Mouse (Mus musculus) heart, embryonic 10.5 days (tissue): ENCODE data around the gene 1700113H08Rik. TPM values are rescaled to one million over a fixed set of nuclear protein-coding genes. Genes with fewer than 3 reads are reported as not detected.
A peak's percentile ranks its signal among the peaks of the same experiment; 100 is the strongest.

ENCODE experiments used
- DNase-seq: peaks from one replicate; pipeline ENCODE4 v3.0.0-alpha.2; 2017; ENCODE audit warnings: low spot score
- H3K27ac ChIP-seq: fragments of 300-500 bp; sonication (generic); 2 replicates; pipeline ENCODE4 v1.5.1; 2016; ENCODE audit warnings: mild to moderate bottlenecking
- H3K27me3 ChIP-seq: fragments of 300-500 bp; sonication (generic); 2 replicates; pipeline ENCODE4 v1.6.1; 2016; ENCODE audit warnings: mild to moderate bottlenecking; ENCODE audit not compliant: poor library complexity, insufficient read depth, severe bottlenecking
- H3K36me3 ChIP-seq: fragments of 300-500 bp; sonication (generic); 2 replicates; pipeline ENCODE4 v1.6.1; 2016; ENCODE audit warnings: mild to moderate bottlenecking, moderate library complexity
- H3K4me1 ChIP-seq: fragments of 300-500 bp; sonication (generic); 2 replicates; pipeline ENCODE4 v1.6.1; 2016; ENCODE audit warnings: mild to moderate bottlenecking
- H3K4me3 ChIP-seq: fragments of 300-500 bp; sonication (generic); 2 replicates; pipeline ENCODE4 v1.5.1; 2016; ENCODE audit warnings: mild to moderate bottlenecking, moderate library complexity
- H3K9me3 ChIP-seq: fragments of 300-500 bp; sonication (generic); 2 replicates; pipeline ENCODE4 v1.6.1; 2016; ENCODE audit warnings: mild to moderate bottlenecking, moderate library complexity
- WGBS: fragments of 180-500 bp; shearing (Covaris S2); methylation state at CpG from one replicate; pipeline ENCODE4 v1.1.7; 2016; 5-methylcytosine and 5-hydroxymethylcytosine counted together
- polyA plus RNA-seq: library from polyadenylated mRNA; unstranded; fragments of >200 nt; fragmentation: Nextera tagmentation; extraction: Ambion mirVana; gene quantifications from 2 replicates; pipeline ENCODE4 v1.2.1, GENCODE M21; 2016

1700113H08Rik gene
- polyA plus RNA-seq, 1 experiment from 2014 or later: not detected

DNA sequence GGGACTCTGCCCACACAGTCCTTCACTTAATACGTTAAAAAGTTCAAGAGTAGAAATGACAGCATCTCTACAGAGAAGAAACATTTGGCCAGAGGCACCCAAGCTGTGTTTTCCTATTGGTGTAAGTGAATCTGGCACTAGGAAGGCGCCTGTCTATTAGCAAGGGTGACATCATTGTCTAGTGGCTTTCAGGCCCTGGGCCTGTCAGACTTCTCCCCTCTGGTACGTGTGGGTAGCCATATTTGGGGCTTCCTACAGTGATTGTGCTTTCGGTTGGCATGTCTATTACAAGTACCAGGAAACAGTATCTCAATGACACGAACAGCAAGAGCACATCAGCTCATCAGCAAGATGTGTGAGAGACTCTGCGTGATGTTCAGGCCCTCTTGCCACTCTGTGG, 18.5 kb upstream of the 1700113H08Rik start:
- Histone ChIP-seq H3K27ac (peak overlapping the region; percentile 5; the same call in 1 of the 2 replicates), H3K4me3 (no peak overlapping the region), H3K4me1 (peaks cover 23% of the 10 kb centered on the region), H3K9me3 (no peaks in the 10 kb centered on the region), H3K27me3 (peaks cover 36% of the 10 kb centered on the region), H3K36me3 (no peaks in the 10 kb centered on the region)
- DNase-seq: peak; percentile 77
- 54% methylated on average over 6 of the region's 6 CpGs for WGBS

DNA sequence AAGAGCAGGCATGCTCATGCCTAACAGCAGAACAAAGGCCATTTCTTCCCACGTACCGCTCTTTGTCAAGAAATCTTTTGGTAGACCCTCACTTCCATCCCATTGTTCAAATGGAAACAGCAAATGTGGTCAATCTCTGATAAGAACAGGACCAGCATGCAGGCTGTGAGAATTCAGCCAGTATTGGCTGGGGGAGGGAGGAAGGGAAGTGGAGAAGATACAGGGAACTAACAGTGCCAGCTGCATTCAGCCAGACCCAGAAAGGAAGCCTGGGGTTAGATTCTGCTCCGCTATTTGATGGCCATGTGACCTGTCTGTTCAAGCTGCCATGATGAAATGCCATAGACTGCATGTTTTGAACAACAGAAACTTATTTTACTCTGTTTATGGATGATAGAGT, 18.0 kb upstream of the 1700113H08Rik start:
- H3K27ac ChIP-seq: peak overlapping the region; percentile 5; the same call in 1 of the 2 replicates

DNA sequence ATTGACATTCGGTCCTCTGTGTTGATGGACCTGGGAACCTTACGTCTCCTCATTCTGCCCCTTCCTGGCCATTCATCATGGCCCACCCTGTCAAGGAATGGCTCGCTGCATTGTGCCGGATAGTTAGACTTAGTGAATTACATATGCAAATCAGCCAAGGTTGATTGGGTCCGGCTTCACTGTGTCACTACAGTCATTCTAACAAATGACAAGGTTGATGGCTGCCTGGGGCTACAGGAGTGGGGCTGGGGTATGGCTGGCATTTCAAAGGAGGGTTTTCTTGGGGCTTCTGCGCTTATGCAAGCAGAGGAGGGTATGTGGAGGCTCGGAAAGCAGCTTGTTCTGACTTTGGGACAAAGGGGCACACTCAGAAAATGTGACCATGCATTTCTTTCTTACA, 16.6 kb upstream of the 1700113H08Rik start:
- Histone ChIP-seq H3K4me1 (peaks cover 23% of the 10 kb centered on the region), H3K27ac (no peak overlapping the region), H3K36me3 (no peaks in the 10 kb centered on the region), H3K27me3 (peaks cover 28% of the 10 kb centered on the region), H3K4me3 (no peak overlapping the region), H3K9me3 (no peaks in the 10 kb centered on the region)
- WGBS: 87% methylated on average over 7 of the region's 7 CpGs
- no peak for DNase-seq

More for the DNA sequence above, 18.0 kb upstream of the 1700113H08Rik start:
- 51% methylated on average over 3 of the region's 3 CpGs for WGBS
- H3K4me3 ChIP-seq: no peak overlapping the region
- no peak for DNase-seq
- peaks cover 36% of the 10 kb centered on the region for H3K27me3 ChIP-seq
- no peaks in the 10 kb centered on the region for H3K9me3 ChIP-seq
- H3K4me1 ChIP-seq: peaks cover 23% of the 10 kb centered on the region
- no peaks in the 10 kb centered on the region for H3K36me3 ChIP-seq

DNA sequence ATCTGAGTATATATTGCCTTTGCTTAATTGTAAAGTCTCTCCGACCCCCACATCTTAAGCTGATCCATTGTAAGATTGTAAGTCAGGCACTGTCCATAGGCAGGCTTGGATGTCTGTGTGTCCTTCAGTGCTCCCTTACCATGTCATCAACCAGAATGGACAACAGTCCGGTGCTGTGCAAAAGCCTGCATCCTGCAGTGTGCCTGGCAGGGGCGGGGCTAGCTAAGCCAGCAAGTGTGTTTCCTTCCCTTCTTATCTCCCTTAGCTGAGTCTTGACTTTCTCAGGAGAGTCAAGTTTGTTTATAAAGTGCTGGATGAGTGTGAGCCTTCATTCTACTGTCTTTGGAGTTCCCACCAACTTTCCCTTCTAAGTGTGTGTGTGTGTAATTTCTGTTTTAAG, 12.6 kb upstream of the 1700113H08Rik start:
- Histone ChIP-seq H3K4me3 (no peak overlapping the region), H3K9me3 (no peaks in the 10 kb centered on the region), H3K36me3 (no peaks in the 10 kb centered on the region), H3K27ac (no peak overlapping the region), H3K4me1 (peaks cover 3% of the 10 kb centered on the region; the same call in 1 of the 2 replicates), H3K27me3 (peaks cover 28% of the 10 kb centered on the region)
- DNase-seq: no peak
- WGBS: 35% methylated on average over 3 of the region's 3 CpGs

DNA sequence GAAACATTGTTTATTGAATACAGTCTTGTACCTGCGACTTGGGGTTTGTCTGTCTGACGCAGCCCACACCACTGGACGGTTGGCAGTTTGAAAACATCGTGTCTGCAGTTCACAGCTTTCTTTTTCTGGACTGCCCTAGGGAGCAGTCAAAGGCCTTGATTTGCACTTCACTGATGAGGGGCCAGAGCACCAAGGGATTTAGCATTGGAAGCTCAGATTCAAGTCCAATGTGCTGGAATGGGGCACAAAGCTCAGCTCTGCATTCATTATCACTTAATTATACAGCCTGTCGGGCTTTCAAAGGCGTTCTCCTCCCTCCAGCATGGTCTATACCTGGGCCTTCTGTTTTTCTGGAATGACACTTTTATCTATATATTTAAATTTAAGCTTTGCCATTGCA, 11.4 kb upstream of the 1700113H08Rik start:
- DNase-seq: no peak
- Histone ChIP-seq H3K36me3 (no peaks in the 10 kb centered on the region), H3K27ac (peak overlapping the region; percentile 37; the same call in 1 of the 2 replicates), H3K9me3 (no peaks in the 10 kb centered on the region), H3K4me3 (no peak overlapping the region), H3K27me3 (peaks cover 24% of the 10 kb centered on the region), H3K4me1 (peaks cover 3% of the 10 kb centered on the region; the same call in 1 of the 2 replicates)
- 29% methylated on average over 6 of the region's 6 CpGs for WGBS

DNA sequence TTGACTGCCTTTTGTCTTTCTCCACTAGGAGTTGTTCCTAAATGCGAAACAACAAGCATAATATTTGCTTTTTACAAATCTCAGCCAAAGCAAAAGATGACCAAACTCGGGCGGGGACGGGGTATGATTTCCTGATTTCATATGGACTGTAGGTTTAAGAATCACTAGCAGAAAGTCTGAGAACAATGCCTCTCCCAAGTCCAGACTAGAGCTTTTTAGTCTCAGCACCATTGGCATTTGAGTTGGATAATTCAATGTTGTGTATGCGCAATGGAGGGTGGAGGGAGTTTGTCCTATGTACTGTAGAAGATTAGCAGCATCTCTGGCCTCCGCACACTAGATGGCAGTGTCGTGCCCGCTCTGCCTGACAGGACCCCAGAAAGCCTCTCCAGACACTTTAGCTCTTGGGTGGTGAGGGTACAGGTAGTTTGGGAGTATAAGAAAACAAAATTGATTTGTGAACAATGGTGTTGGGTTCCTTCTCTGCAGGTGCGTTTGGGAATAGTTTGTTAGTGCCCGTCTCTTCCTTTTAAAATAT, 10.8 kb upstream of the 1700113H08Rik start:
- WGBS: 80% methylated on average over 10 of the region's 10 CpGs
- H3K27ac ChIP-seq: no peak overlapping the region
- no peak overlapping the region for H3K4me3 ChIP-seq
- DNase-seq: no peak
- no peaks in the 10 kb centered on the region for H3K36me3 ChIP-seq
- H3K9me3 ChIP-seq: no peaks in the 10 kb centered on the region
- peaks cover 20% of the 10 kb centered on the region for H3K27me3 ChIP-seq
- peaks cover 3% of the 10 kb centered on the region; the same call in 1 of the 2 replicates for H3K4me1 ChIP-seq

DNA sequence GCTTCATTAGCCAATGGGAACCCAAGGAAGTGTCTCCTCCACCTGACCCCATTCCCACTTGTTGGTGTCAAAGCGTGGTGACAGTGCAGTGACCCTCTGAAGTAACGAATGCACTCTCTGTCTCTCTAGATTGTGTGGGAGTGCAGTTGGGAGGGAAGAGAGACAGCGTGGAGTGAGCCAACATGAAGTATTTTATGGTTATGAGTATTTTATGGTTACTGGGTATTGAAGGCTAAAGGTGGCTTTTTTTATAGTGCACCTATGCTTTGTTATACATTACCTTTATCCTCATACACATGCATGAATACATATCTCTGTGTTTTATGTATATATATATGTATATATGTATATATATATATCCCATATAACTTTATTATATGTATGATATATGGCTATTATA, 8.7 kb upstream of the 1700113H08Rik start:
- Histone ChIP-seq H3K27me3 (peaks cover 10% of the 10 kb centered on the region), H3K4me1 (peaks cover 6% of the 10 kb centered on the region), H3K36me3 (no peaks in the 10 kb centered on the region), H3K9me3 (no peaks in the 10 kb centered on the region), H3K27ac (no peak overlapping the region), H3K4me3 (no peak overlapping the region)
- DNase-seq: no peak
- 73% methylated on average over 3 of the region's 3 CpGs for WGBS

DNA sequence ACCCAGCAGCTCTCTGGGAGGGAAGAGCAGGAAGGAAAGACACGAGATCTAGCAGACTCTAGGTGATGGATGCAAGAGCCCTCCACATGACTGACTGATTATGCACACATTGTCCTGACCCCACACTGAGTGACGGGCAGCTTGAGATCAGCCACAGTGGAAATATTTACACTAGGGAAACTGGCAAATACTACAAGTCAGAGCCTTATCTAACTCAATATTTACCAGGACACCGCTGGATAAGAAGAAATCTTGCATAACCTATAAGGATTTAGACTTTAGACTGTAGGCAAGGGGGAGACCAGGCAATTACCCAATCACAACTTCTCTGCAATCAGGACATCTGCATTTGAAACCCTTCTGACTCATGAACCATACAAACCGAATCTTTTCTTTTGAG, 6.1 kb upstream of the 1700113H08Rik start:
- H3K27ac ChIP-seq: no peak overlapping the region
- WGBS: 53% methylated on average over 4 of the region's 4 CpGs
- DNase-seq: no peak

DNA sequence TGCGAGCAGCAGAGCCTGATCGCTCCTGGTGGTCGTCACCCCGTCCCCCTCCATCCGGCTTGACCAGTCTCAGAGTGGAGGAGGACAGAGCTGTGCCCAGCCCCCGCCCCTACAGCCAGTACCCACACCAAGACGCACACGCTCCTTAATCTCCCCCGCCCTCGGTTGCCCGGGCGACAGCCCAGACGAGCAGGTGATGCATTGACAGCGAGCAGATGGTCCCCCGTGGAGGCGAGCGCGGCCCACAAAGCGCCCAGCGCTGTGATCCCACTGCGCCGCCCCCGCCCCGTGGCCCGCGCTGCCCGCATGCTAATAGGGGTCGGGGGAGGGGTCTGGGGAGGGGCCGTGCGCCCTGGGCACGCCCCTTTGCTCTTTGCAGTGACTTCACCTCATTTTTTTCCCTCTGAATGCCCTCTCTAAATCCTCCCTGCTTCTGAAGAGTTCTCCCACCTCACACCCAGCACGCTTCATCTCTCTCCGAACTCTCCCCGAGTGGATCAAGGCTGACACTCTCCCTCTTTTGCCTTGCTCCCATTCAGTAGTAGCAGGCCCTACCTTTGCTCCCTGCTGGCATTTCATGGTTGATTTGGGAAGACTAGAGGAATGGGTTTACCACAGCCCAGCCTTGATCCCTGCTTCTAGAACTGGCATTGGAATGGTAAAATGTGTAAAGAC, 543 bp downstream of the 1700113H08Rik start:
- WGBS: 1% methylated on average over 34 of the region's 34 CpGs
- Histone ChIP-seq H3K9me3 (no peaks in the 10 kb centered on the region), H3K4me3 (peak overlapping the region; percentile 63), H3K27ac (0 out of 2 replicates have a peak overlapping the region, but pooled peaks have one; percentile 17), H3K4me1 (peaks cover 11% of the 10 kb centered on the region), H3K27me3 (peaks cover 38% of the 10 kb centered on the region; the same call in 1 of the 2 replicates), H3K36me3 (no peaks in the 10 kb centered on the region)
- peak; percentile 76 for DNase-seq

More for the DNA sequence above, 6.1 kb upstream of the 1700113H08Rik start:
- H3K36me3 ChIP-seq: no peaks in the 10 kb centered on the region
- H3K4me3 ChIP-seq: no peak overlapping the region
- peaks cover 3% of the 10 kb centered on the region; the same call in 1 of the 2 replicates for H3K4me1 ChIP-seq
- no peaks in the 10 kb centered on the region for H3K9me3 ChIP-seq
- peaks cover 26% of the 10 kb centered on the region for H3K27me3 ChIP-seq

DNA sequence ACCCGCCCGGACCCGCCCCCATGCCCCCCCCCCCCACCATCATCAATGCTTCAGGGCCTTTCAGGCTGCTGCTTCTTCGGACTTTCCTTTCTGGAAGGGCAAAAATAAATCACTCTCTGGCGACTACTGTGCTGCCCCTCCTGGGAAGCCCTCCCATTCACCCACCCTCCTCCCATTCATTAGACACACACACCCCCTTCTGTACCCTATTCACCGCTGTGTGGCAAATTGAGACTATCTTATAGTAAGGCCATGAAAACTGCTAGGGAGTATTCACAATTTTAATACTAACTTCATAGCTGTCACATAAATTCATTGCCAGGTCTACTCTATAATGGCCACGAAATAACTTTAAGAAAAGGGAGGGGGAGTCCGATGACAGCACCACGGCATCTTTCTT, 1.1 kb downstream of the 1700113H08Rik start:
- Histone ChIP-seq H3K4me3 (peak overlapping the region; percentile 63), H3K27me3 (peaks cover 33% of the 10 kb centered on the region; the same call in 1 of the 2 replicates), H3K9me3 (no peaks in the 10 kb centered on the region), H3K27ac (no peak overlapping the region), H3K36me3 (no peaks in the 10 kb centered on the region), H3K4me1 (peaks cover 11% of the 10 kb centered on the region)
- 30% methylated on average over 9 of the region's 9 CpGs for whole genome bisulfite sequencing
- no peak for DNase-seq

DNA sequence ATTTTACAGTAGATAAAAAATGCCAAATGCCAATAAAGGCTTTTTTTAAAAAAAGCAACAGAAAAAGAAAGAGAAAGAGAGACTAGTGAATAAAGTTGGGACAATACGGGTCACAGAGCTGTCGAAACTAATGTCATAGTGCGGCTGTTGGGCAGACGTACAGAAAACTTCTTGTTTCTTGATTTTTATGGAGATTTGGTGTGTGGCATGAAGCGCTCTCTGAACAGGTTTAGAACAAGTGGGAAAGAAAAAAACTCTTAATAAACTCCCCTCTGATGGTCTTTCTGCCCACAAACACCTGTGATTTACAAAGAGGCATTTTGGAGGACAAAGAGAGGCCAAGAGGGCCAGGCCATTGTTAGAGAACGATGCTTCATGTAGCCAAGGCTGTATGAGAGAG, 1.6 kb downstream of the 1700113H08Rik start:
- H3K4me1 ChIP-seq: peaks cover 11% of the 10 kb centered on the region
- H3K27me3 ChIP-seq: peaks cover 29% of the 10 kb centered on the region; the same call in 1 of the 2 replicates
- H3K9me3 ChIP-seq: no peaks in the 10 kb centered on the region
- WGBS: 85% methylated on average over 6 of the region's 6 CpGs
- H3K36me3 ChIP-seq: no peaks in the 10 kb centered on the region
- H3K27ac ChIP-seq: no peak overlapping the region
- no peak for DNase-seq
- no peak overlapping the region for H3K4me3 ChIP-seq

DNA sequence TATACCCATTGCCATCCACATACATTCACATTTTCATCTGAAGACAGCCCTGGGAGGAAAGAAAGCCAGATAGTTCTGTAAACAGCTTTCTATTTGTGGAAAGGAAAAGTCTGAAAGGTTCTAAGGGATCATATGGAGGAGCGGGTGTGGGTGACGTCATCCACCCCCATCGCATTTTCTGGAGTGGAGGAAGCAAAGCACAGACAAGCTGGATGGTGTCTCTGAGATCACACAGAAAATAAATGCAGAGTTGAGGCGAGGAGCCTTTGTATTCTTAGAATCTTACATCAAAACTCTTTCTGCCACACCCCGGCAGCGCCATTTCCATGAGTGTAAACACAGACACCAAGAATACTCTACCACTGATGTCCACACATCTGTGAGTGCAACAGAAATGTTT, 26.4 kb downstream of the 1700113H08Rik start:
- no peaks in the 10 kb centered on the region for H3K4me1 ChIP-seq
- H3K9me3 ChIP-seq: no peaks in the 10 kb centered on the region
- no peaks in the 10 kb centered on the region for H3K27me3 ChIP-seq
- H3K27ac ChIP-seq: no peak overlapping the region
- 76% methylated on average over 6 of the region's 6 CpGs for WGBS
- no peak overlapping the region for H3K4me3 ChIP-seq
- no peaks in the 10 kb centered on the region for H3K36me3 ChIP-seq
- no peak for DNase-seq

DNA sequence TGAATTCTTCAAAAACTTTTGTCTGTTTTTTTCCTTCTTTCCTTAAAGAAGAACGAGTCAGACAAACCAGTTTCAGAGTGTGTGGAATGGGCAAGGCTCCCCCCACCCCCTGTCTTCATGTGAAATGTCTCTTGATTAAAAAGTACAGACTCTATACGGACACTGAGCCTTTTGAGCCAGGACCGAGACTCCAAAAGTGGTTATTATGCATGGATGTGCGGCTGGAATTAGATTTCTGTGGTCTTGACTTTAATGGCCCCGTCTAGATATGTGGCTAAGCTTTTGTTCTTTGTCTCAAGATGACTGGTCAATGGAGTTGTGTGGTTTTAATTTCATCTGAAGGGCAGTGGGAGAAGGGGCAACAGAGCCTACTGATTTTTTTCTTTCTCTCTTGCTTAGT, 29.8 kb downstream of the 1700113H08Rik start:
- Histone ChIP-seq H3K27ac (no peak overlapping the region), H3K4me3 (no peak overlapping the region), H3K27me3 (no peaks in the 10 kb centered on the region), H3K36me3 (no peaks in the 10 kb centered on the region), H3K9me3 (no peaks in the 10 kb centered on the region), H3K4me1 (no peaks in the 10 kb centered on the region)
- no peak for DNase-seq
- WGBS: 82% methylated on average over 5 of the region's 5 CpGs
